Mouse (Mus musculus): Measurements from ENCODE around the gene Spata2l.
A peak's percentile ranks its signal among the peaks of the same experiment; 100 is the strongest.

The Spata2l gene

GRCm38 (mm10) chr8:123193771-123194170 lies 42.3 kb downstream of the Spata2l start:
- no peak for DNase-seq

- DNase-seq = no peak
Measured at GRCm38 (mm10) chr8:123191908-123192307, 44.1 kb downstream of the Spata2l start.

GRCm38 (mm10) chr8:123190678-123191077 lies 45.4 kb downstream of the Spata2l start:
- peak; percentile 84 for DNase-seq

- DNase-seq = no peak
Measured at GRCm38 (mm10) chr8:123188841-123189240, 47.2 kb downstream of the Spata2l start.

GRCm38 (mm10) chr8:123188006-123188405 lies 48.0 kb downstream of the Spata2l start:
- no peak for DNase-seq

GRCm38 (mm10) chr8:123185566-123186409 lies 50.2 kb downstream of the Spata2l start, which contains the start of gene Dpep1:
TSS of gene Dpep1 (plus strand) at chr8:123186242.
- peak; percentile 44 to 81 for DNase-seq

- DNase-seq = no peak
Measured at GRCm38 (mm10) chr8:123181391-123181790, 54.6 kb downstream of the Spata2l start.
